Mouse (Mus musculus): ENCODE results near the gene Ilkap. TPM values are rescaled to one million over a fixed set of nuclear protein-coding genes. Genes with fewer than 3 reads are reported as not detected.

Gene Ilkap
- polyA plus RNA-seq, 1 experiment from 2014 or later: 133 TPM

- no peak for DNase-seq (ENCODE audit: low spot score)
Measured at GRCm38 (mm10) chr1:91364822-91365644, 33.6 kb downstream of the Ilkap start.

GRCm38 (mm10) chr1:91362113-91362512 lies 36.5 kb downstream of the Ilkap start:
- DNase-seq (ENCODE audit: low spot score): no peak

- DNase-seq (ENCODE audit: low spot score): no peak
Measured at GRCm38 (mm10) chr1:91356105-91356504, 42.5 kb downstream of the Ilkap start.

GRCm38 (mm10) chr1:91352277-91352676 lies 46.3 kb downstream of the Ilkap start:
- peak; percentile 41 for DNase-seq (ENCODE audit: low spot score)

- DNase-seq (ENCODE audit: low spot score): no peak
Measured at GRCm38 (mm10) chr1:91351249-91351648, 47.4 kb downstream of the Ilkap start.

- no peak for DNase-seq (ENCODE audit: low spot score)
Measured at GRCm38 (mm10) chr1:91350841-91351240, 47.8 kb downstream of the Ilkap start, which contains the start of gene Klhl30. Klhl30 (plus strand) TSS chr1:91351016.

GRCm38 (mm10) chr1:91346892-91347291 lies 51.7 kb downstream of the Ilkap start:
- DNase-seq (ENCODE audit: low spot score): peak; percentile 76

GRCm38 (mm10) chr1:91344921-91345685 lies 53.5 kb downstream of the Ilkap start:
- DNase-seq (ENCODE audit: low spot score): no peak

GRCm38 (mm10) chr1:91344001-91344400 lies 54.6 kb downstream of the Ilkap start:
- no peak for DNase-seq (ENCODE audit: low spot score)

GRCm38 (mm10) chr1:91337355-91337754 lies 61.3 kb downstream of the Ilkap start:
- DNase-seq (ENCODE audit: low spot score): no peak

- no peak for DNase-seq (ENCODE audit: low spot score)
Measured at GRCm38 (mm10) chr1:91333582-91333981, 65.0 kb downstream of the Ilkap start.

GRCm38 (mm10) chr1:91332102-91332501 lies 66.5 kb downstream of the Ilkap start:
- no peak for DNase-seq (ENCODE audit: low spot score)

GRCm38 (mm10) chr1:91325488-91326042 lies 73.0 kb downstream of the Ilkap start:
- DNase-seq (ENCODE audit: low spot score): no peak

GRCm38 (mm10) chr1:91324646-91325045 lies 74.0 kb downstream of the Ilkap start:
- DNase-seq (ENCODE audit: low spot score): no peak

Other genes starting within 250 kb of the Ilkap start
- 156 and 158 TPM in 2 replicates for gene Ramp1, start 219.0 kb downstream of the Ilkap start, polyA plus RNA-seq (2015; fragmentation: Nextera tagmentation; extraction: Ambion mirVana)
- 87.2 and 88.5 TPM in 2 replicates for gene Ube2f, start 148.5 kb downstream of the Ilkap start, polyA plus RNA-seq (2015; fragmentation: Nextera tagmentation; extraction: Ambion mirVana)
- 15.6 and 16.2 TPM in 2 replicates for gene Scly, start 100.5 kb downstream of the Ilkap start, polyA plus RNA-seq (2015; fragmentation: Nextera tagmentation; extraction: Ambion mirVana)
- 0.19 and 0.20 TPM in 2 replicates for gene Espnl, start 76.7 kb downstream of the Ilkap start, polyA plus RNA-seq (2015; fragmentation: Nextera tagmentation; extraction: Ambion mirVana)
- 0.27 and 0.55 TPM in 2 replicates for gene Klhl30, start 47.8 kb downstream of the Ilkap start, polyA plus RNA-seq (2015; fragmentation: Nextera tagmentation; extraction: Ambion mirVana)
- gene Erfe, start 32.4 kb downstream of the Ilkap start, polyA plus RNA-seq (2015; fragmentation: Nextera tagmentation; extraction: Ambion mirVana): 1.1 and 1.3 TPM in 2 replicates
- gene Hes6, start 15.2 kb upstream of the Ilkap start, polyA plus RNA-seq (2015; fragmentation: Nextera tagmentation; extraction: Ambion mirVana): 216 and 236 TPM in 2 replicates
- gene Per2, start 60.5 kb upstream of the Ilkap start, polyA plus RNA-seq (2015; fragmentation: Nextera tagmentation; extraction: Ambion mirVana): 0.95 and 1.1 TPM in 2 replicates
- gene Traf3ip1, start 95.8 kb upstream of the Ilkap start, polyA plus RNA-seq (2015; fragmentation: Nextera tagmentation; extraction: Ambion mirVana): 4.6 and 5.1 TPM in 2 replicates
- gene Asb1, start 141.7 kb upstream of the Ilkap start, polyA plus RNA-seq (2015; fragmentation: Nextera tagmentation; extraction: Ambion mirVana): 4.0 and 4.3 TPM in 2 replicates

All from thymus, postnatal 0 days (tissue).